Mouse (Mus musculus): ENCODE data around the gene Fggy. TPM values are rescaled to one million over a fixed set of nuclear protein-coding genes. Genes with fewer than 3 reads are reported as not detected.

Gene Fggy
- polyA plus RNA-seq, 1 experiment: not detected

GRCm38 (mm10) chr4:95621046-95621445, 63.7 kb downstream of the Fggy start:
- no peak for TF ChIP-seq TAL1 (IDR thresholded peaks at IDR 0.05; ENCODE audit: low read length)
- TF ChIP-seq GATA1 (IDR thresholded peaks at IDR 0.05; ENCODE audit: low read length): no peak
- Histone ChIP-seq H3K4me3 (replicated peaks) (no peak overlapping the region), H3K36me3 (ENCODE audit: control insufficient read depth) (no peaks in the 10 kb centered on the region), H3K4me1 (ENCODE audit: control insufficient read depth) (no peaks in the 10 kb centered on the region), H3K9me3 (ENCODE audit: control insufficient read depth, low read length) (no peaks in the 10 kb centered on the region), H3K27me3 (ENCODE audit: control insufficient read depth) (no peaks in the 10 kb centered on the region)

- Histone ChIP-seq H3K36me3 (ENCODE audit: control insufficient read depth) (no peaks in the 10 kb centered on the region; the same call in 1 of the 2 replicates), H3K4me1 (ENCODE audit: control insufficient read depth) (no peaks in the 10 kb centered on the region), H3K27me3 (ENCODE audit: control insufficient read depth) (no peaks in the 10 kb centered on the region), H3K4me3 (replicated peaks) (no peak overlapping the region), H3K9me3 (ENCODE audit: control insufficient read depth, low read length) (no peaks in the 10 kb centered on the region; the same call in 1 of the 2 replicates)
- TF ChIP-seq TAL1 (IDR thresholded peaks at IDR 0.05; ENCODE audit: low read length) (no peak), GATA1 (IDR thresholded peaks at IDR 0.05; ENCODE audit: low read length) (no peak)
Measured at GRCm38 (mm10) chr4:95624696-95625095, 67.4 kb downstream of the Fggy start.

GRCm38 (mm10) chr4:95625651-95626050, 68.3 kb downstream of the Fggy start:
- Histone ChIP-seq H3K4me1 (ENCODE audit: control insufficient read depth) (no peaks in the 10 kb centered on the region), H3K36me3 (ENCODE audit: control insufficient read depth) (no peaks in the 10 kb centered on the region; the same call in 1 of the 2 replicates), H3K27me3 (ENCODE audit: control insufficient read depth) (no peaks in the 10 kb centered on the region), H3K4me3 (replicated peaks) (no peak overlapping the region), H3K9me3 (ENCODE audit: control insufficient read depth, low read length) (no peaks in the 10 kb centered on the region; the same call in 1 of the 2 replicates)
- no peak for TF ChIP-seq GATA1 (IDR thresholded peaks at IDR 0.05; ENCODE audit: low read length)
- no peak for TF ChIP-seq TAL1 (IDR thresholded peaks at IDR 0.05; ENCODE audit: low read length)

DNA sequence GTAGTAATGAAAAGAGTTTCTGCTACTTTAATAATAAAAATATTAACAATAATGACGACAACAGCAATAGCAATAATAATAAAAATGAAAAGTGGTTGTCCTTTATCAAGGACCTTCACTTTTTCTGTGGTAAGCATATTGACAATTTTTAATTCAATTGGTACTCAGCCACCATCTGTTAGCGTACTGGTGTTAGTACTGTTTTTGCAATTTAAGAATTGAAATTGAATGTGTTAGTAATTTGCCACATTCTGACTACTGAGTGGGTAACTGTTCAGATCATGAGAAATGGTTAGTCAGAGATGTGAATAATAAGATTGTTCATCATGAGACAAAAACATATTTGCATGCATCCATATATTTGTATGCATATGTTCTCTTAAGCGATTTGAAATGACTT, 68.9 kb downstream of the Fggy start:
- no peaks in the 10 kb centered on the region; the same call in 1 of the 2 replicates for H3K36me3 ChIP-seq (ENCODE audit: control insufficient read depth)
- no peaks in the 10 kb centered on the region for H3K27me3 ChIP-seq (ENCODE audit: control insufficient read depth)
- no peak overlapping the region for H3K4me3 ChIP-seq (replicated peaks)
- no peaks in the 10 kb centered on the region; the same call in 1 of the 2 replicates for H3K9me3 ChIP-seq (ENCODE audit: control insufficient read depth, low read length)
- H3K4me1 ChIP-seq (ENCODE audit: control insufficient read depth): no peaks in the 10 kb centered on the region
- TF ChIP-seq TAL1 (IDR thresholded peaks at IDR 0.05; ENCODE audit: low read length) (no peak), GATA1 (IDR thresholded peaks at IDR 0.05; ENCODE audit: low read length) (no peak)

DNA sequence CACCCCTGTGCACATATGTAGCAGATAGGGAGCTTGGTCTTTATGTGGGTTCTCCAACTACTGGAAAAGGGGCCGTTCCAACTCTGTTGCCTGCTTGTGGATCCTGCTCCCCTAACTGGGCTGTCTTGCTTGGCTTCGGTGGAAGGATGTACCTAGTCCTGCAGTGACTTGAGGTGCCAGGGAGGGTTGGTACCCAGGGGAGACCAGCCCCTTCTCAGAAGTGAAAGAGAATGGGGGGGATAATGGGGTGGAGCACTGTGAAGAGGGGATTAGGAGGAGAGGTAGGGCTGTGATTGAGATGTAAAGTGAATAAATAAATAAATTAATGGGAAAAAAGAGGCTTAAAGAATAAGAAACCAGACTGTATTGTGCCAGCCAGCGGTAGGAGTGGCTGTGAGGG, 77.6 kb downstream of the Fggy start:
- Histone ChIP-seq H3K9me3 (ENCODE audit: control insufficient read depth, low read length) (no peaks in the 10 kb centered on the region), H3K27me3 (ENCODE audit: control insufficient read depth) (no peaks in the 10 kb centered on the region), H3K4me1 (ENCODE audit: control insufficient read depth) (no peaks in the 10 kb centered on the region), H3K4me3 (replicated peaks) (no peak overlapping the region), H3K36me3 (ENCODE audit: control insufficient read depth) (no peaks in the 10 kb centered on the region)
- no peak for TF ChIP-seq GATA1 (IDR thresholded peaks at IDR 0.05; ENCODE audit: low read length)

GRCm38 (mm10) chr4:95636937-95637749, 79.8 kb downstream of the Fggy start:
- no peak overlapping the region for H3K4me3 ChIP-seq (replicated peaks)

GRCm38 (mm10) chr4:95638063-95638462, 80.8 kb downstream of the Fggy start:
- Histone ChIP-seq H3K4me1 (ENCODE audit: control insufficient read depth) (no peaks in the 10 kb centered on the region), H3K36me3 (ENCODE audit: control insufficient read depth) (no peaks in the 10 kb centered on the region), H3K27me3 (ENCODE audit: control insufficient read depth) (no peaks in the 10 kb centered on the region), H3K4me3 (replicated peaks) (no peak overlapping the region), H3K9me3 (ENCODE audit: control insufficient read depth, low read length) (no peaks in the 10 kb centered on the region)
- no peak for TF ChIP-seq GATA1 (IDR thresholded peaks at IDR 0.05; ENCODE audit: low read length)
- TF ChIP-seq TAL1 (IDR thresholded peaks at IDR 0.05; ENCODE audit: low read length): no peak

More at GRCm38 (mm10) chr4:95636937-95637749, 79.8 kb downstream of the Fggy start:
- Histone ChIP-seq H3K9me3 (ENCODE audit: control insufficient read depth, low read length) (no peaks in the 10 kb centered on the region), H3K36me3 (ENCODE audit: control insufficient read depth) (no peaks in the 10 kb centered on the region), H3K4me1 (ENCODE audit: control insufficient read depth) (no peaks in the 10 kb centered on the region), H3K27me3 (ENCODE audit: control insufficient read depth) (no peaks in the 10 kb centered on the region)
- TF ChIP-seq GATA1 (IDR thresholded peaks at IDR 0.05; ENCODE audit: low read length) (no peak), TAL1 (IDR thresholded peaks at IDR 0.05; ENCODE audit: low read length) (no peak)

DNA sequence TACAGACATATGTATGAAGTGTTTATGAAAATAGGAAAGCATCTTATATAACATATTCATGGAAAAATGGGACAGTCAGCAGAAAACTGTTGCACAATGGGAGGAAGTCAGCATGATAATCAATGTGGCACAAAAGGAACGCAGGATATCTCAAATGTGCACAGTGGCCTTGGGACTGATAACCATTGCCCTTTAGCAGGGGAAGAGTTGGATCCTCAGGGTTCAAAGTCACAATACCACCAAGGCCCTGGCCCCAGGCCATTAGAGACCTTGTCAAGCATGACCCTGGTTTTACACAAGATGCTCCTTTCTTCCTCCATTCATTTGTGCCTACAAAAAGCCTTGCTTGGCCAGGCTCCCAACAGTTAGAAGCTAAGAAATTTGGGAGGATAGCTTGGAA, 83.5 kb downstream of the Fggy start:
- H3K27me3 ChIP-seq (ENCODE audit: control insufficient read depth): no peaks in the 10 kb centered on the region
- H3K4me1 ChIP-seq (ENCODE audit: control insufficient read depth): no peaks in the 10 kb centered on the region
- H3K4me3 ChIP-seq (replicated peaks): no peak overlapping the region
- TF ChIP-seq GATA1 (IDR thresholded peaks at IDR 0.05; ENCODE audit: low read length) (no peak), TAL1 (IDR thresholded peaks at IDR 0.05; ENCODE audit: low read length) (no peak)
- no peaks in the 10 kb centered on the region for H3K36me3 ChIP-seq (ENCODE audit: control insufficient read depth)
- H3K9me3 ChIP-seq (ENCODE audit: control insufficient read depth, low read length): no peaks in the 10 kb centered on the region

DNA sequence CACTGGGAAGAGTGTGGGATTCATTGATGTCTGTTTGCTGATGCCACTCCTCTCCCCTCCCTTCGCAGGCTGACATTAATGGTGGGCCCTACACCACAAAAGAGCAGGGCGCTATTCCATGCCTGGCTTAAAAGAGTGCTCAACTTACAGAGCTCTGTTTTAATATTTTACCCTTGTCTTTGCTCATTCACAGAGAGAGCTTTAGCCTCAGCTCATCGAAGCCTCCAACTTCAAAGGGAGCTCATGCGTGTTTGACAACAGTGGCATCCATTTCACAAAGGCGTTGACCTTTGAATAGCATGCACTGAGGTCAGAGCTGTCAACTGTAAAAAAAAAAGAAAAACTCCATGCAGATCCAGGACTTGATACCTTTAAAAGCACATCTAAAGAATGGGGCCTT, 86.7 kb downstream of the Fggy start:
- TF ChIP-seq TAL1 (IDR thresholded peaks at IDR 0.05; ENCODE audit: low read length) (no peak), GATA1 (IDR thresholded peaks at IDR 0.05; ENCODE audit: low read length) (no peak)
- Histone ChIP-seq H3K9me3 (ENCODE audit: control insufficient read depth, low read length) (no peaks in the 10 kb centered on the region), H3K4me3 (replicated peaks) (no peak overlapping the region), H3K4me1 (ENCODE audit: control insufficient read depth) (no peaks in the 10 kb centered on the region), H3K36me3 (ENCODE audit: control insufficient read depth) (no peaks in the 10 kb centered on the region), H3K27me3 (ENCODE audit: control insufficient read depth) (no peaks in the 10 kb centered on the region)

Measured in erythroblast, embryonic 14.5 days (primary cell).